In genomic region chr7:73865086-73865485, GRCm38 (mm10) we compare ENCODE assay signal across 26 mouse cellular contexts.
DNase-seq lines count a peak whose midpoint lies in the region; ATAC-seq and TF ChIP-seq lines count a peak whose summit lies in the region.
"Had no signal": no experiment of that assay in that cellular context is flagged by ENCODE, and none has a peak within 500 bp of the region (broad histone marks: within the 10 kb centered on the region; RNA-seq: fewer than 3 reads in every experiment).

No protein-coding gene starts in this region.

- no peak overlapping the region for H3K4me3 ChIP-seq in hindbrain, postnatal 0 days (ENCODE audit: low read length)
- no peak overlapping the region for H3K4me3 ChIP-seq in hindbrain, embryonic 16.5 days (ENCODE audit: low read length)
- H3K4me3 ChIP-seq in lung, embryonic 14.5 days (ENCODE audit: low read depth, low read length), result no peak overlapping the region
- no peak overlapping the region for H3K4me3 ChIP-seq in lung, adult 2 months (replicated peaks; ENCODE audit: extremely low read depth, low read depth, low read length)
- H3K4me3 ChIP-seq in stomach, postnatal 0 days (ENCODE audit: low read depth, low read length), result no peak overlapping the region
- H3K4me3 ChIP-seq: embryonic facial prominence, embryonic 15.5 days; gastrocnemius, adult 2 months; limb, embryonic 13.5 days; liver, embryonic 15.5 days; midbrain, embryonic 12.5 days had no signal

- no peaks in the 10 kb centered on the region for H3K36me3 ChIP-seq in hindbrain, postnatal 0 days (ENCODE audit: insufficient read depth, low read length)
- H3K36me3 ChIP-seq in hindbrain, embryonic 16.5 days (ENCODE audit: control insufficient read depth, insufficient read depth, low read length), result no peaks in the 10 kb centered on the region
- no peaks in the 10 kb centered on the region for H3K36me3 ChIP-seq in lung, embryonic 14.5 days (ENCODE audit: insufficient read depth)
- no peaks in the 10 kb centered on the region for H3K36me3 ChIP-seq in stomach, postnatal 0 days (ENCODE audit: control insufficient read depth, insufficient read depth, low read length)
- H3K36me3 ChIP-seq: embryonic facial prominence, embryonic 15.5 days; limb, embryonic 13.5 days; liver, embryonic 15.5 days; midbrain, embryonic 12.5 days had no signal

- H3K4me1 ChIP-seq in hindbrain, postnatal 0 days (ENCODE audit: insufficient read depth, low read length), result no peaks in the 10 kb centered on the region
- no peaks in the 10 kb centered on the region for H3K4me1 ChIP-seq in hindbrain, embryonic 16.5 days (ENCODE audit: control insufficient read depth, insufficient read depth, low read depth, low read length)
- no peaks in the 10 kb centered on the region for H3K4me1 ChIP-seq in lung, embryonic 14.5 days (ENCODE audit: insufficient read depth)
- H3K4me1 ChIP-seq in lung, adult 2 months (ENCODE audit: control insufficient read depth, insufficient read depth, low read length), result no peaks in the 10 kb centered on the region
- no peaks in the 10 kb centered on the region for H3K4me1 ChIP-seq in stomach, postnatal 0 days (replicated peaks; ENCODE audit: control insufficient read depth, insufficient read depth)
- H3K4me1 ChIP-seq: embryonic facial prominence, embryonic 15.5 days; limb, embryonic 13.5 days; liver, embryonic 15.5 days; midbrain, embryonic 12.5 days had no signal

- no peak overlapping the region for H3K27ac ChIP-seq in hindbrain, postnatal 0 days
- H3K27ac ChIP-seq in hindbrain, embryonic 16.5 days (ENCODE audit: low read depth, low read length), result no peak overlapping the region
- H3K27ac ChIP-seq in lung, embryonic 14.5 days (ENCODE audit: low read depth), result no peak overlapping the region
- no peak overlapping the region for H3K27ac ChIP-seq in stomach, postnatal 0 days (replicated peaks)
- H3K27ac ChIP-seq: embryonic facial prominence, embryonic 15.5 days; gastrocnemius, adult 2 months; limb, embryonic 13.5 days; liver, embryonic 15.5 days; midbrain, embryonic 12.5 days had no signal

- H3K9me3 ChIP-seq in hindbrain, postnatal 0 days (ENCODE audit: low read length), result 0 out of 2 replicates have a peak, but pooled peaks cover 4% of the 10 kb centered on the region
- H3K9me3 ChIP-seq in hindbrain, embryonic 16.5 days (ENCODE audit: control insufficient read depth, low read length), result no peaks in the 10 kb centered on the region
- no peaks in the 10 kb centered on the region for H3K9me3 ChIP-seq in lung, embryonic 14.5 days (ENCODE audit: low read depth, low read length)
- no peaks in the 10 kb centered on the region for H3K9me3 ChIP-seq in stomach, postnatal 0 days (ENCODE audit: control insufficient read depth, low read length)
- H3K9me3 ChIP-seq: embryonic facial prominence, embryonic 15.5 days; liver, embryonic 15.5 days had no signal

- no peaks in the 10 kb centered on the region for H3K27me3 ChIP-seq in hindbrain, postnatal 0 days (ENCODE audit: insufficient read depth, low read length)
- H3K27me3 ChIP-seq in hindbrain, embryonic 16.5 days (replicated peaks; ENCODE audit: control insufficient read depth, insufficient read depth, low read length), result no peaks in the 10 kb centered on the region
- H3K27me3 ChIP-seq in lung, embryonic 14.5 days (ENCODE audit: insufficient read depth, low read length), result no peaks in the 10 kb centered on the region
- no peaks in the 10 kb centered on the region for H3K27me3 ChIP-seq in stomach, postnatal 0 days (ENCODE audit: control insufficient read depth, insufficient read depth, low read length)
- H3K27me3 ChIP-seq: embryonic facial prominence, embryonic 15.5 days; limb, embryonic 13.5 days; liver, embryonic 15.5 days; midbrain, embryonic 12.5 days had no signal

- no peak for TF ChIP-seq EP300 in stomach, postnatal 0 days (optimal IDR thresholded peaks at IDR 0.05)

- no peak overlapping the region for H3K4me2 ChIP-seq in hindbrain, postnatal 0 days (ENCODE audit: low read depth, low read length)
- no peak overlapping the region for H3K4me2 ChIP-seq in hindbrain, embryonic 16.5 days (ENCODE audit: low read length)
- no peak overlapping the region for H3K4me2 ChIP-seq in lung, embryonic 14.5 days
- H3K4me2 ChIP-seq in stomach, postnatal 0 days (replicated peaks; ENCODE audit: low read depth), result no peak overlapping the region
- H3K4me2 ChIP-seq: embryonic facial prominence, embryonic 15.5 days; heart, embryonic 11.5 days; limb, embryonic 13.5 days; liver, embryonic 15.5 days; midbrain, embryonic 12.5 days had no signal

- no peak for DNase-seq in hindbrain, postnatal 0 days (ENCODE audit: low spot score)
- DNase-seq in lung, embryonic 14.5 days, result peak; percentile 18
- DNase-seq in lung, adult 2 months, result no peak
- DNase-seq in ES-CJ7 (ENCODE audit: low read depth, low spot score), result peak; percentile 55
- DNase-seq in stomach, postnatal 0 days (ENCODE audit: low spot score), result no peak
- no peak for DNase-seq in cerebellum, adult 18-20 months
- DNase-seq: adrenal gland, adult 2 months; B cell, adult 2 months; cerebellum, adult 11-12 months; cerebellum, postnatal 14 days; gastrocnemius, adult 2 months; heart, postnatal 14 days; kidney, adult 8-10 months; kidney, postnatal 25 days; retina, postnatal 1 day; right cerebral cortex, postnatal 25 days; spleen, adult 18-20 months; thymus, postnatal 14 days had no signal

- TF ChIP-seq CTCF in hindbrain, postnatal 0 days (IDR thresholded peaks at IDR 0.05; ENCODE audit: low read depth), result peak; percentile 13; the same call in 1 of the 2 replicates
- peak; percentile 27; the same call in 1 of the 2 replicates for TF ChIP-seq CTCF in lung, embryonic 14.5 days (IDR thresholded peaks at IDR 0.05; ENCODE audit: low read depth)
- no peak for TF ChIP-seq CTCF in lung, adult 2 months (IDR thresholded peaks at IDR 0.05; ENCODE audit: insufficient read depth, low read length)
- peak; percentile 23; the same call in 1 of the 2 replicates for TF ChIP-seq CTCF in stomach, postnatal 0 days (IDR thresholded peaks at IDR 0.05; ENCODE audit: low read depth)

- no peak overlapping the region for H3K9ac ChIP-seq in hindbrain, postnatal 0 days (replicated peaks; ENCODE audit: low read length)
- H3K9ac ChIP-seq in hindbrain, embryonic 16.5 days (ENCODE audit: low read depth, low read length), result no peak overlapping the region
- H3K9ac ChIP-seq in lung, embryonic 14.5 days, result no peak overlapping the region
- no peak overlapping the region for H3K9ac ChIP-seq in stomach, postnatal 0 days (ENCODE audit: low read length)
- H3K9ac ChIP-seq: embryonic facial prominence, embryonic 15.5 days; limb, embryonic 13.5 days; liver, embryonic 15.5 days; midbrain, embryonic 12.5 days had no signal

- no peak for ATAC-seq in hindbrain, postnatal 0 days
- no peak for ATAC-seq in hindbrain, embryonic 16.5 days
- no peak for ATAC-seq in lung, embryonic 14.5 days (ENCODE audit: insufficient read depth)
- no peak for ATAC-seq in stomach, postnatal 0 days (ENCODE audit: low FRiP score, low TSS enrichment)
- ATAC-seq: forebrain, embryonic 14.5 days; inflammation-experienced regulatory T-cells, adult 6 months had no signal

- 72% methylated on average over 5 of the region's 5 CpGs for WGBS in hindbrain, postnatal 0 days
- WGBS in hindbrain, embryonic 16.5 days, result 74% methylated on average over 5 of the region's 5 CpGs
- WGBS in lung, embryonic 14.5 days, result 63% methylated on average over 5 of the region's 5 CpGs
- 67% methylated on average over 5 of the region's 5 CpGs for WGBS in lung, adult 2 months
- WGBS in stomach, postnatal 0 days, result 70% methylated on average over 5 of the region's 5 CpGs

- no peak for TF ChIP-seq POLR2A in lung, adult 2 months (IDR thresholded peaks at IDR 0.05; ENCODE audit: borderline replicate concordance, extremely low read depth, low read depth, low read length)

Comparison
In these comparisons a context has a peak if more than half of its experiments do, and no peak if none do; other contexts are left out.
1. DNase-seq: peak in lung, embryonic 14.5 days (single experiment) and ES-CJ7 (single experiment); none in hindbrain, postnatal 0 days (single experiment), lung, adult 2 months (single experiment), stomach, postnatal 0 days (single experiment) and cerebellum, adult 18-20 months (0 of 2).